Mouse (Mus musculus): ENCODE measurements around the gene Smco3. TPM values are rescaled to one million over a fixed set of nuclear protein-coding genes. Genes with fewer than 3 reads are reported as not detected.
"Not testable (repeated sequence)": the region's sequence is repeated elsewhere in the genome, so short reads cannot be mapped to it uniquely, and the experiment has no call there.

The Smco3 gene
- polyA plus RNA-seq (2014; fragmentation: Nextera tagmentation; extraction: Ambion mirVana), result 0.14 and 0.34 TPM in 2 replicates

DNA sequence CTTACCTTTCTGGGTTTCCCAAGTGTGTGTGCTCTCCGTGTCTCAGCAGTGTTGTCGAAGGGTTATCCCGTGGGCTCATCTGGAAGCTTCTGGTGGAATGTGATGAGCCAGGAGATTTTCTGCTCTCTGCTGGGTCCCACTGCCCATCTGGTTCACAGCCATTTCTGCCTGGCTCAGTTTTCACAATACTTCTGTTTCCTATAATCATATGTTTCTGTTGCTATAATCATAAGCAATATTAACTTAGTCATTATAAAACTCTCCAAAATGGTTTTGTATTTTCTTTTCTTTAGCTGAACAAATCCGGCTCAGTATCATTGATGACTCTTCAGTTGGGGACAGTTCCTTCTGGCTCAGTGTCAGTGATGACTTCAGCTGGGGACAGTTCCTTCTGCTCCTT is at the start of gene Smco3:
Smco3 (minus strand) TSS at position 101 of the 400 bp plus-strand sequence.
- no peaks in the 10 kb centered on the region for H3K27me3 ChIP-seq (ENCODE audit: control insufficient read depth, insufficient read depth, low read length)
- H3K9ac ChIP-seq (replicated peaks; ENCODE audit: low read length), result no peak within 1 kb of the TSS
- no peak within 1 kb of the TSS for H3K4me3 ChIP-seq (replicated peaks; ENCODE audit: low read depth, low read length)
- no peak within 1 kb of the TSS for H3K4me2 ChIP-seq (ENCODE audit: low read length)
- 61% methylated on average over 4 of the region's 4 CpGs for WGBS
- no peaks in the 10 kb centered on the region for H3K9me3 ChIP-seq (ENCODE audit: control insufficient read depth, low read length)
- no peak for DNase-seq
- no peak within 1 kb of the TSS for H3K27ac ChIP-seq (replicated peaks; ENCODE audit: low read depth, low read length)
- no peaks in the 10 kb centered on the region for H3K4me1 ChIP-seq (ENCODE audit: control insufficient read depth, insufficient read depth, low read length)
- ATAC-seq (ENCODE audit: low FRiP score, low TSS enrichment), result no peak
- H3K36me3 ChIP-seq (ENCODE audit: control insufficient read depth, insufficient read depth, low read length), result no peaks in the 10 kb centered on the region

DNA sequence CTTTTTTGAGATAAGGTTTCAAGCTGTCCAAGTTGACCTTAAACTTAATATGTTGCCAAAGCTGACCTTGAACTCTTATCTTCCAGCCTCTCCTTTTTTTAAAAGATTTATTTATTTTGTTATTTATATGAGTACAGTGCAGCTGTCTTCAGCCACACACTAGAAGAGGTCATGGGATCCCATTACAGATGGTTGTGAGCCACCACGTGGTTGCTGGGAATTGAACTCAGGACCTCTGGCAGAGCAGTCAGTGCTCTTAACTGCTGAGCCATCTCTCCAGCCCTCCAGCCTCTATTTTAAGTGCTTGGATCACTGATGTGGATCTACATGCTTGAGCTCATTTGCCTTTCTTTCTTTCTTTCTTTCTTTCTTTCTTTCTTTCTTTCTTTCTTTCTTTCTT is 49.5 kb upstream of the Smco3 start:
- H3K4me2 ChIP-seq (ENCODE audit: low read length); H3K4me1 ChIP-seq (ENCODE audit: control insufficient read depth, insufficient read depth, low read length); DNase-seq; H3K27ac ChIP-seq (replicated peaks; ENCODE audit: low read depth, low read length); H3K9me3 ChIP-seq (ENCODE audit: control insufficient read depth, low read length); H3K4me3 ChIP-seq (replicated peaks; ENCODE audit: low read depth, low read length); H3K36me3 ChIP-seq (ENCODE audit: control insufficient read depth, insufficient read depth, low read length); ATAC-seq (ENCODE audit: low FRiP score, low TSS enrichment); H3K27me3 ChIP-seq (ENCODE audit: control insufficient read depth, insufficient read depth, low read length); H3K9ac ChIP-seq (replicated peaks; ENCODE audit: low read length): not testable (repeated sequence)
- WGBS, result 54% methylated on average over 1 of the region's 1 CpGs

- H3K9me3 ChIP-seq (ENCODE audit: control insufficient read depth, low read length), result no peaks in the 10 kb centered on the region
- H3K4me2 ChIP-seq (ENCODE audit: low read length), result no peak overlapping the region
- no peak overlapping the region for H3K9ac ChIP-seq (replicated peaks; ENCODE audit: low read length)
- WGBS, result 92% methylated on average over 6 of the region's 6 CpGs
- H3K27ac ChIP-seq (replicated peaks; ENCODE audit: low read depth, low read length), result no peak overlapping the region
- no peak overlapping the region for H3K4me3 ChIP-seq (replicated peaks; ENCODE audit: low read depth, low read length)
- H3K4me1 ChIP-seq (ENCODE audit: control insufficient read depth, insufficient read depth, low read length), result no peaks in the 10 kb centered on the region
- DNase-seq (no peak), ATAC-seq (ENCODE audit: low FRiP score, low TSS enrichment) (no peak)
- no peaks in the 10 kb centered on the region for H3K36me3 ChIP-seq (ENCODE audit: control insufficient read depth, insufficient read depth, low read length)
- H3K27me3 ChIP-seq (ENCODE audit: control insufficient read depth, insufficient read depth, low read length), result no peaks in the 10 kb centered on the region
Observed at GRCm38 (mm10) chr6:136883961-136884360, 48.7 kb upstream of the Smco3 start.

DNA sequence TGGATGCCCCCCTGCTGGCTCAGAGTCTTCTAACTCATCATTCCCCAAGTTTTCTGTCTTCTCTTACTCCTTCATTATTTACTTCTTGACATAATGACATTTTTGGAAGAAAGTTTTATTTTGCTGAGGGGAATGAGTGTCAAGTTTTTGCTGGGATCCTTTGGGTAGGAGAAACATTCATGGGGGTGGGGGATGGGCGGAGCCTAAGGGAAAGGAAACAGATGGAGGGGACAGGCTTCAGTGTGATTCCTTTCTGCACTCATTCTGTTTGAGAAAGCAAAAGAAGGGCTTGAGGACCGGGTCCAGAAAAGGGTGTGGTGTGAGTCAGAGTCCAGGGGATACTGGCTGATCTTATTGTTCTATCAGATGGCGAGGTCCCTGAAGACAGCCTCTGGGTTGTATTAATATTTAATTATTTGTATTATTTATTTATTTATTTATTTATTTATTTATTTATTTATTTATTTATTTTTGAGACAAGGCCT is 48.2 kb upstream of the Smco3 start:
- Histone ChIP-seq H3K27me3 (ENCODE audit: control insufficient read depth, insufficient read depth, low read length) (no peaks in the 10 kb centered on the region), H3K36me3 (ENCODE audit: control insufficient read depth, insufficient read depth, low read length) (no peaks in the 10 kb centered on the region), H3K9me3 (ENCODE audit: control insufficient read depth, low read length) (no peaks in the 10 kb centered on the region), H3K4me1 (ENCODE audit: control insufficient read depth, insufficient read depth, low read length) (no peaks in the 10 kb centered on the region), H3K9ac (replicated peaks; ENCODE audit: low read length) (no peak overlapping the region), H3K4me3 (replicated peaks; ENCODE audit: low read depth, low read length) (no peak overlapping the region), H3K4me2 (ENCODE audit: low read length) (no peak overlapping the region), H3K27ac (replicated peaks; ENCODE audit: low read depth, low read length) (no peak overlapping the region)
- no peak for DNase-seq
- ATAC-seq (ENCODE audit: low FRiP score, low TSS enrichment), result no peak
- 85% methylated on average over 3 of the region's 3 CpGs for WGBS

- H3K4me1 ChIP-seq (ENCODE audit: control insufficient read depth, insufficient read depth, low read length), result no peaks in the 10 kb centered on the region
- no peak overlapping the region for H3K27ac ChIP-seq (replicated peaks; ENCODE audit: low read depth, low read length)
- no peaks in the 10 kb centered on the region for H3K27me3 ChIP-seq (ENCODE audit: control insufficient read depth, insufficient read depth, low read length)
- H3K9ac ChIP-seq (replicated peaks; ENCODE audit: low read length), result no peak overlapping the region
- H3K4me2 ChIP-seq (ENCODE audit: low read length), result no peak overlapping the region
- H3K4me3 ChIP-seq (replicated peaks; ENCODE audit: low read depth, low read length), result no peak overlapping the region
- 82% methylated on average over 8 of the region's 8 CpGs for WGBS
- DNase-seq (no peak), ATAC-seq (ENCODE audit: low FRiP score, low TSS enrichment) (no peak)
- no peaks in the 10 kb centered on the region for H3K36me3 ChIP-seq (ENCODE audit: control insufficient read depth, insufficient read depth, low read length)
- no peaks in the 10 kb centered on the region for H3K9me3 ChIP-seq (ENCODE audit: control insufficient read depth, low read length)
Observed at GRCm38 (mm10) chr6:136881678-136882077, 46.4 kb upstream of the Smco3 start.

GRCm38 (mm10) chr6:136875670-136876069 is 40.4 kb upstream of the Smco3 start, which contains the start of gene Mgp:
Gene Mgp (minus strand): TSS chr6:136875823.
- ATAC-seq (ENCODE audit: low FRiP score, low TSS enrichment), result no peak

DNA sequence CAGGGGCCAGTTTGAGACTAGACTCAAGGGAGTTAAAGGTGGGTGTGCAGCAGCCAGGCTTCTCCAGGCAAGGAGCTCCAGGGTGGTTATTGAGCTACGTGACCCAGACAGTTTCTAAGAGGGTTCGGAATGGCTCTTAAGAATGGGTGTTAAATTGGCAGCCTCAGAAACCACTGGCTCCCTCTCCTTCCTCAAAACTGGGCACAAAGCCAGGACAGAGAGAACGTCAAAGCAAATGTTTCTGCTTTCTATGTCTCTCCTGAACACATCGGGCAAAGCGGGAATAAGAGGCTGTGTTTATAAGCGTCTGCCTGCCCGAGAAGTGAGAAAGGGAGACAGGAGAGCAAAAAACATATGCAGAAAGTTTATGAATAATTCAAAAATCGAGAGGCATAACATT is 39.3 kb upstream of the Smco3 start:
- Histone ChIP-seq H3K4me2 (ENCODE audit: low read length) (0 out of 2 replicates have a peak overlapping the region, but pooled peaks have one; percentile 2), H3K27me3 (ENCODE audit: control insufficient read depth, insufficient read depth, low read length) (no peaks in the 10 kb centered on the region), H3K27ac (replicated peaks; ENCODE audit: low read depth, low read length) (no peak overlapping the region), H3K9me3 (ENCODE audit: control insufficient read depth, low read length) (no peaks in the 10 kb centered on the region), H3K36me3 (ENCODE audit: control insufficient read depth, insufficient read depth, low read length) (no peaks in the 10 kb centered on the region), H3K4me3 (replicated peaks; ENCODE audit: low read depth, low read length) (no peak overlapping the region), H3K9ac (replicated peaks; ENCODE audit: low read length) (no peak overlapping the region), H3K4me1 (ENCODE audit: control insufficient read depth, insufficient read depth, low read length) (no peaks in the 10 kb centered on the region)
- 50% methylated on average over 8 of the region's 8 CpGs for WGBS
- peak; percentile 59 for DNase-seq
- no peak for ATAC-seq (ENCODE audit: low FRiP score, low TSS enrichment)

More at GRCm38 (mm10) chr6:136875670-136876069, 40.4 kb upstream of the Smco3 start, which contains the start of gene Mgp:
- Histone ChIP-seq H3K4me2 (ENCODE audit: low read length) (0 out of 2 replicates have a peak within 1 kb of the TSS, but pooled peaks have one; percentile 2), H3K36me3 (ENCODE audit: control insufficient read depth, insufficient read depth, low read length) (no peaks in the 10 kb centered on the region), H3K4me3 (replicated peaks; ENCODE audit: low read depth, low read length) (no peak within 1 kb of the TSS), H3K9ac (replicated peaks; ENCODE audit: low read length) (no peak within 1 kb of the TSS), H3K27me3 (ENCODE audit: control insufficient read depth, insufficient read depth, low read length) (no peaks in the 10 kb centered on the region), H3K9me3 (ENCODE audit: control insufficient read depth, low read length) (no peaks in the 10 kb centered on the region), H3K27ac (replicated peaks; ENCODE audit: low read depth, low read length) (no peak within 1 kb of the TSS), H3K4me1 (ENCODE audit: control insufficient read depth, insufficient read depth, low read length) (no peaks in the 10 kb centered on the region)
- DNase-seq, result no peak
- 67% methylated on average over 9 of the region's 9 CpGs for WGBS

GRCm38 (mm10) chr6:136868921-136869320 is 33.7 kb upstream of the Smco3 start:
- H3K4me2 ChIP-seq (ENCODE audit: low read length), result no peak overlapping the region
- H3K36me3 ChIP-seq (ENCODE audit: control insufficient read depth, insufficient read depth, low read length), result no peaks in the 10 kb centered on the region
- H3K4me1 ChIP-seq (ENCODE audit: control insufficient read depth, insufficient read depth, low read length), result no peaks in the 10 kb centered on the region
- ATAC-seq (ENCODE audit: low FRiP score, low TSS enrichment) (no peak), DNase-seq (no peak)
- H3K27ac ChIP-seq (replicated peaks; ENCODE audit: low read depth, low read length), result no peak overlapping the region
- no peak overlapping the region for H3K4me3 ChIP-seq (replicated peaks; ENCODE audit: low read depth, low read length)
- H3K27me3 ChIP-seq (ENCODE audit: control insufficient read depth, insufficient read depth, low read length), result no peaks in the 10 kb centered on the region
- H3K9ac ChIP-seq (replicated peaks; ENCODE audit: low read length), result no peak overlapping the region
- 84% methylated on average over 5 of the region's 5 CpGs for WGBS
- no peaks in the 10 kb centered on the region for H3K9me3 ChIP-seq (ENCODE audit: control insufficient read depth, low read length)

- no peak overlapping the region for H3K27ac ChIP-seq (replicated peaks; ENCODE audit: low read depth, low read length)
- no peak overlapping the region for H3K4me3 ChIP-seq (replicated peaks; ENCODE audit: low read depth, low read length)
- H3K4me2 ChIP-seq (ENCODE audit: low read length), result no peak overlapping the region
- H3K27me3 ChIP-seq (ENCODE audit: control insufficient read depth, insufficient read depth, low read length), result no peaks in the 10 kb centered on the region
- no peaks in the 10 kb centered on the region for H3K36me3 ChIP-seq (ENCODE audit: control insufficient read depth, insufficient read depth, low read length)
- ATAC-seq (ENCODE audit: low FRiP score, low TSS enrichment) (no peak), DNase-seq (no peak)
- no peaks in the 10 kb centered on the region for H3K4me1 ChIP-seq (ENCODE audit: control insufficient read depth, insufficient read depth, low read length)
- 82% methylated on average over 4 of the region's 4 CpGs for WGBS
- H3K9me3 ChIP-seq (ENCODE audit: control insufficient read depth, low read length), result no peaks in the 10 kb centered on the region
- H3K9ac ChIP-seq (replicated peaks; ENCODE audit: low read length), result no peak overlapping the region
Observed at GRCm38 (mm10) chr6:136866150-136866549, 30.9 kb upstream of the Smco3 start.

Data from midbrain, embryonic 14.5 days (tissue).